Mouse (Mus musculus) G1E (cell line): Measurements from ENCODE around the gene Ripk3. TPM values are rescaled to one million over a fixed set of nuclear protein-coding genes. Genes with fewer than 3 reads are reported as not detected.

ENCODE experiments used
- ATAC-seq: 2 replicates; pipeline ENCODE4 v1.8.0; 2016; ENCODE audit warnings: mild to moderate bottlenecking; ENCODE audit not compliant: insufficient number of reproducible peaks, poor library complexity, low FRiP score, severe bottlenecking; ENCODE audit errors: extremely low read depth
- DNase-seq: peaks from one replicate; pipeline ENCODE4 v3.0.0; 2012; ENCODE audit warnings: low spot score
- H3K27me3 ChIP-seq: 2 replicates; pipeline ENCODE4 v1.6.1; 2012; ENCODE audit warnings: mild to moderate bottlenecking, low read length, inconsistent platforms; ENCODE audit not compliant: insufficient read depth
- H3K36me3 ChIP-seq: replicated peaks from 2 replicates; pipeline ENCODE3; 2012; ENCODE audit warnings: mild to moderate bottlenecking, inconsistent platforms
- H3K4me1 ChIP-seq: 2 replicates; pipeline ENCODE4 v1.6.1; 2012; ENCODE audit warnings: low read depth, low read length, inconsistent platforms, mixed read lengths; ENCODE audit not compliant: insufficient read depth
- H3K4me3 ChIP-seq: 2 replicates; pipeline ENCODE4 v1.5.1; 2012; ENCODE audit warnings: low read depth, mild to moderate bottlenecking, inconsistent platforms, low read length, moderate library complexity, mixed read lengths
- H3K9me3 ChIP-seq: replicated peaks from 2 replicates; pipeline ENCODE4 v1.6.1; 2012; ENCODE audit warnings: inconsistent platforms
- CTCF ChIP-seq: IDR thresholded peaks from 2 replicates; pipeline ENCODE4 v1.5.1; 2012; ENCODE audit warnings: low read depth, low read length, inconsistent platforms, mixed read lengths
- GATA1 ChIP-seq: IDR thresholded peaks from 2 replicates; pipeline ENCODE4 v1.6.1; 2012; ENCODE audit warnings: borderline replicate concordance, low read length, inconsistent platforms, mixed read lengths
- GATA2 ChIP-seq: IDR thresholded peaks from 2 replicates; pipeline ENCODE4 v1.6.1; 2012; ENCODE audit warnings: low read depth, low read length, inconsistent platforms, borderline replicate concordance
- POLR2AphosphoS5 ChIP-seq: IDR thresholded peaks from 2 replicates; pipeline ENCODE4 v1.6.1; 2012; ENCODE audit warnings: low read depth, low read length, inconsistent platforms; ENCODE audit not compliant: insufficient replicate concordance
- TAL1 ChIP-seq: conservative IDR thresholded peaks from 2 replicates; pipeline ENCODE4 v1.6.1; 2012; ENCODE audit warnings: low read depth, low read length, inconsistent platforms, mixed read lengths
- polyA plus RNA-seq: library from polyadenylated mRNA; stranded (reverse); fragments of >175 nt; gene quantifications from 2 replicates; pipeline ENCODE4 v1.2.3, GENCODE M21; 2012
- total RNA-seq, 2 experiments: library from RNA; stranded (forward) in 1 of 2; stranded (reverse) in 1 of 2; fragments of 200-1000 nt in 1 of 2; fragments of >200 nt in 1 of 2; fragmentation: Nextera tagmentation in 1 of 2; gene quantifications; 2 replicates each; pipeline ENCODE4 v1.2.3; 2014 to 2017

The Ripk3 gene
- total RNA-seq (2014; fragmentation: Nextera tagmentation), result 0.53 TPM in 1 of 2 replicates, not detected in the other
- total RNA-seq (2017), result 0.23 and 0.27 TPM in 2 replicates
- 0.29 and 0.51 TPM in 2 replicates for polyA plus RNA-seq

GRCm38 (mm10) chr14:55788256-55789050 is at the start of gene Ripk3:
Gene Ripk3 (minus strand): TSS chr14:55788865.
- DNase-seq (no peak), ATAC-seq (no peak)
- Histone ChIP-seq H3K4me1 (peaks cover 11% of the 10 kb centered on the region), H3K9me3 (no peaks in the 10 kb centered on the region), H3K27me3 (peaks cover 68% of the 10 kb centered on the region), H3K36me3 (no peaks in the 10 kb centered on the region), H3K4me3 (no peak within 1 kb of the TSS)
- TF ChIP-seq POLR2AphosphoS5 (no peak), CTCF (no peak), GATA1 (no peak), TAL1 (no peak), GATA2 (no peak)

GRCm38 (mm10) chr14:55838312-55838711 is 49.6 kb upstream of the Ripk3 start:
- DNase-seq (no peak), ATAC-seq (no peak)
- peaks cover 3% of the 10 kb centered on the region; the same call in 1 of the 2 replicates for H3K4me1 ChIP-seq
- peaks cover 41% of the 10 kb centered on the region for H3K27me3 ChIP-seq
- TF ChIP-seq TAL1, result no peak
- TF ChIP-seq GATA2, result no peak
- TF ChIP-seq POLR2AphosphoS5, result no peak
- TF ChIP-seq GATA1, result no peak
- no peak for TF ChIP-seq CTCF
- no peaks in the 10 kb centered on the region for H3K9me3 ChIP-seq
- H3K36me3 ChIP-seq, result no peaks in the 10 kb centered on the region
- no peak overlapping the region for H3K4me3 ChIP-seq

GRCm38 (mm10) chr14:55834808-55835533 is 46.3 kb upstream of the Ripk3 start:
- Histone ChIP-seq H3K4me3 (no peak overlapping the region), H3K27me3 (peaks cover 65% of the 10 kb centered on the region), H3K36me3 (no peaks in the 10 kb centered on the region), H3K4me1 (no peaks in the 10 kb centered on the region), H3K9me3 (no peaks in the 10 kb centered on the region)
- no peak for TF ChIP-seq TAL1
- no peak for TF ChIP-seq CTCF
- TF ChIP-seq POLR2AphosphoS5, result no peak
- TF ChIP-seq GATA2, result no peak
- no peak for TF ChIP-seq GATA1
- DNase-seq, result no peak
- ATAC-seq, result no peak

- TF ChIP-seq GATA2, result no peak
- TF ChIP-seq POLR2AphosphoS5, result no peak
- no peak for TF ChIP-seq GATA1
- TF ChIP-seq TAL1, result no peak
- no peak for TF ChIP-seq CTCF
- DNase-seq (no peak), ATAC-seq (no peak)
- Histone ChIP-seq H3K36me3 (no peaks in the 10 kb centered on the region), H3K9me3 (no peaks in the 10 kb centered on the region), H3K27me3 (peaks cover 67% of the 10 kb centered on the region), H3K4me3 (no peak overlapping the region), H3K4me1 (0 out of 2 replicates have a peak, but pooled peaks cover 2% of the 10 kb centered on the region)
Measured at GRCm38 (mm10) chr14:55833126-55833525, 44.5 kb upstream of the Ripk3 start.

GRCm38 (mm10) chr14:55830331-55830730 is 41.7 kb upstream of the Ripk3 start:
- no peaks in the 10 kb centered on the region for H3K9me3 ChIP-seq
- H3K4me3 ChIP-seq, result no peak overlapping the region
- no peaks in the 10 kb centered on the region for H3K36me3 ChIP-seq
- peaks cover 78% of the 10 kb centered on the region for H3K27me3 ChIP-seq
- DNase-seq (no peak), ATAC-seq (no peak)
- TF ChIP-seq POLR2AphosphoS5 (no peak), GATA1 (no peak), CTCF (no peak), TAL1 (no peak), GATA2 (no peak)
- 0 out of 2 replicates have a peak, but pooled peaks cover 2% of the 10 kb centered on the region for H3K4me1 ChIP-seq

- DNase-seq (no peak), ATAC-seq (no peak)
- peaks cover 82% of the 10 kb centered on the region for H3K27me3 ChIP-seq
- 0 out of 2 replicates have a peak, but pooled peaks cover 2% of the 10 kb centered on the region for H3K4me1 ChIP-seq
- no peaks in the 10 kb centered on the region for H3K9me3 ChIP-seq
- no peaks in the 10 kb centered on the region for H3K36me3 ChIP-seq
- H3K4me3 ChIP-seq, result no peak overlapping the region
- TF ChIP-seq GATA1 (no peak), GATA2 (no peak), TAL1 (no peak), CTCF (no peak), POLR2AphosphoS5 (no peak)
Measured at GRCm38 (mm10) chr14:55829854-55830253, 41.2 kb upstream of the Ripk3 start.
